Mouse (Mus musculus) olfactory bulb, adult 2 months (tissue): Measurements from ENCODE around the gene Gm6169. TPM values are rescaled to one million over a fixed set of nuclear protein-coding genes. Genes with fewer than 3 reads are reported as not detected.

Experiments used
- H3K27ac ChIP-seq: fragments of 200-500 bp; 2 replicates; pipeline ENCODE4 v1.5.1; 2012; ENCODE audit warnings: low read depth, low read length; ENCODE audit not compliant: insufficient read depth
- H3K4me1 ChIP-seq: fragments of 200-500 bp; 2 replicates; pipeline ENCODE4 v1.6.1; 2012; ENCODE audit warnings: low read length; ENCODE audit not compliant: control insufficient read depth, insufficient read depth
- H3K4me3 ChIP-seq: fragments of 200-500 bp; 2 replicates; pipeline ENCODE4 v1.5.1; 2012; ENCODE audit warnings: mild to moderate bottlenecking, low read depth, low read length, moderate library complexity; ENCODE audit not compliant: insufficient read depth
- CTCF ChIP-seq: fragments of 200-500 bp; IDR thresholded peaks from 2 replicates; pipeline ENCODE4 v1.5.1; 2012; ENCODE audit warnings: low read depth, mild to moderate bottlenecking, low read length, moderate library complexity; ENCODE audit not compliant: insufficient read depth
- POLR2A ChIP-seq: fragments of 200-500 bp; IDR thresholded peaks from 2 replicates; pipeline ENCODE4 v1.6.1; 2012; ENCODE audit warnings: mild to moderate bottlenecking, low read depth, low read length, moderate library complexity; ENCODE audit not compliant: insufficient read depth
- WGBS: fragments of 180-500 bp; shearing (Covaris S2); methylation state at CpG from one replicate; pipeline ENCODE4 v1.1.7; 2018; 5-methylcytosine and 5-hydroxymethylcytosine counted together
- polyA plus RNA-seq: library from polyadenylated mRNA; stranded (reverse); fragments of >200 nt; gene quantifications from 2 replicates; pipeline ENCODE4 v1.2.4, GENCODE M21; 2012; ENCODE audit warnings: low replicate concordance; ENCODE audit not compliant: missing spikeins, insufficient read depth, insufficient read length

Gene Gm6169
- polyA plus RNA-seq, 1 experiment: not detected

GRCm38 (mm10) chr13:97062151-97062550, 36.9 kb downstream of the Gm6169 start:
- WGBS: 90% methylated on average over 3 of the region's 3 CpGs
- no peak overlapping the region for H3K27ac ChIP-seq
- TF ChIP-seq CTCF: no peak
- no peak for TF ChIP-seq POLR2A
- no peak overlapping the region for H3K4me3 ChIP-seq
- H3K4me1 ChIP-seq: peaks cover 3% of the 10 kb centered on the region; the same call in 1 of the 2 replicates

GRCm38 (mm10) chr13:97060331-97060730, 38.7 kb downstream of the Gm6169 start:
- TF ChIP-seq POLR2A (no peak), CTCF (no peak)
- peaks cover 3% of the 10 kb centered on the region; the same call in 1 of the 2 replicates for H3K4me1 ChIP-seq
- no peak overlapping the region for H3K4me3 ChIP-seq
- H3K27ac ChIP-seq: no peak overlapping the region
- 52% methylated on average over 4 of the region's 8 CpGs for WGBS

GRCm38 (mm10) chr13:97059746-97060145, 39.3 kb downstream of the Gm6169 start:
- peaks cover 3% of the 10 kb centered on the region; the same call in 1 of the 2 replicates for H3K4me1 ChIP-seq
- H3K4me3 ChIP-seq: no peak overlapping the region
- H3K27ac ChIP-seq: no peak overlapping the region
- WGBS: 95% methylated on average over 6 of the region's 6 CpGs
- TF ChIP-seq CTCF: no peak
- no peak for TF ChIP-seq POLR2A

- WGBS: 68% methylated on average over 4 of the region's 4 CpGs
- TF ChIP-seq CTCF: no peak
- no peak for TF ChIP-seq POLR2A
Measured at GRCm38 (mm10) chr13:97057817-97058216, 41.2 kb downstream of the Gm6169 start.

GRCm38 (mm10) chr13:97053844-97054243, 45.2 kb downstream of the Gm6169 start:
- no peak for TF ChIP-seq POLR2A
- no peak for TF ChIP-seq CTCF
- 71% methylated on average over 8 of the region's 8 CpGs for WGBS
- H3K4me1 ChIP-seq: 0 out of 2 replicates have a peak, but pooled peaks cover 3% of the 10 kb centered on the region
- no peak overlapping the region for H3K4me3 ChIP-seq
- no peak overlapping the region for H3K27ac ChIP-seq

More at GRCm38 (mm10) chr13:97057817-97058216, 41.2 kb downstream of the Gm6169 start:
- Histone ChIP-seq H3K27ac (no peak overlapping the region), H3K4me3 (no peak overlapping the region), H3K4me1 (no peaks in the 10 kb centered on the region)

- TF ChIP-seq CTCF: 0 out of 2 replicates have a peak, but pooled peaks have one; percentile 10
- no peak for TF ChIP-seq POLR2A
- 15% methylated on average over 11 of the region's 11 CpGs for WGBS
- H3K27ac ChIP-seq: no peak overlapping the region
- H3K4me3 ChIP-seq: no peak overlapping the region
- 0 out of 2 replicates have a peak, but pooled peaks cover 3% of the 10 kb centered on the region for H3K4me1 ChIP-seq
Measured at GRCm38 (mm10) chr13:97052667-97053066, 46.4 kb downstream of the Gm6169 start.

- no peak for TF ChIP-seq POLR2A
- no peak for TF ChIP-seq CTCF
- H3K4me1 ChIP-seq: 0 out of 2 replicates have a peak, but pooled peaks cover 3% of the 10 kb centered on the region
- H3K4me3 ChIP-seq: no peak overlapping the region
- H3K27ac ChIP-seq: no peak overlapping the region
- 48% methylated on average over 6 of the region's 6 CpGs for WGBS
Measured at GRCm38 (mm10) chr13:97051158-97051557, 47.9 kb downstream of the Gm6169 start.

Other genes starting within 250 kb of the Gm6169 start
- gene Gcnt4, start 174.5 kb downstream of the Gm6169 start, polyA plus RNA-seq: not detected in 2 replicates
- not detected in 2 replicates for gene 1700029F12Rik, start 64.9 kb downstream of the Gm6169 start, polyA plus RNA-seq
- gene Fam169a, start 32.0 kb downstream of the Gm6169 start, polyA plus RNA-seq: not detected in 2 replicates
- not detected in 2 replicates for gene Gfm2, start 38.7 kb upstream of the Gm6169 start, polyA plus RNA-seq
- 476 TPM in 1 of 2 replicates, not detected in the other for gene Nsa2, start 38.7 kb upstream of the Gm6169 start, polyA plus RNA-seq
- gene Hexb, start 99.1 kb upstream of the Gm6169 start, polyA plus RNA-seq: not detected in 2 replicates
- not detected in 2 replicates for gene Enc1, start 141.9 kb upstream of the Gm6169 start, polyA plus RNA-seq